ENCODE assay signal across 8 mouse cellular contexts in the genomic region with DNA sequence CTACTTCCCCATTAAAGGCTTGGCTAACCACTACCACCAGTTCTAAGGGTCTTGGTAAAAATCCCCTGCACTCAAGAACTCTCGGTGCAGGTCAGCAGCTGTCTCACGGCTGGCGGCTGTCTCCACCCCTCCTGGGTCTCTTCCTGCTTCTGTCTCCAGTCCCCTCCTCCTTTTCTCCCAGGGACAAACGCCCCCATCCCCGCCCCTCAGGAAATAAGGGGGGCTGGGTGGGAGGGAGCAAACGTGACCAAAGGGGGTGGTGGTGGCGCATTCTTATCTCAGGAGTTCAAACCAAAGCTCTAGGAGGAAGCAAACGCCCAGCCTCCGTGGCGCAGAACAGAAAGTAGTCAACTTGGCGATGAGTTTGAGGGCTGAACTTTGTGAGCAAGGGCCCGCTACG. TPM values are rescaled to one million over a fixed set of nuclear protein-coding genes. Genes with fewer than 3 reads are reported as not detected.
DNase-seq lines count a peak whose midpoint lies in the region; ATAC-seq and TF ChIP-seq lines count a peak whose summit lies in the region.

No protein-coding gene starts in this region.

- H3K27me3 ChIP-seq in intestine, embryonic 14.5 days (replicated peaks; ENCODE audit: control insufficient read depth, insufficient read depth, low read length), result peaks cover 8% of the 10 kb centered on the region; the same call in 1 of the 2 replicates
- H3K27me3 ChIP-seq in liver, postnatal 0 days (ENCODE audit: insufficient read depth, low read length), result peaks cover 6% of the 10 kb centered on the region; the same call in 1 of the 2 replicates
- H3K27me3 ChIP-seq in neural tube, embryonic 14.5 days (ENCODE audit: control insufficient read depth, insufficient read depth, low read length), result peaks cover 30% of the 10 kb centered on the region

- no peaks in the 10 kb centered on the region; the same call in 1 of the 2 replicates for H3K36me3 ChIP-seq in ES-E14 (ENCODE audit: control insufficient read depth, insufficient read depth, low read length, poor library complexity, severe bottlenecking)
- H3K36me3 ChIP-seq in intestine, embryonic 14.5 days (ENCODE audit: control insufficient read depth, insufficient read depth, low read length), result no peaks in the 10 kb centered on the region
- H3K36me3 ChIP-seq in liver, postnatal 0 days (replicated peaks; ENCODE audit: insufficient read depth, low read length), result no peaks in the 10 kb centered on the region
- H3K36me3 ChIP-seq in neural tube, embryonic 14.5 days (ENCODE audit: control insufficient read depth, insufficient read depth, low read length), result no peaks in the 10 kb centered on the region

- no peak for TF ChIP-seq POLR2A in bone marrow, adult 2 months (IDR thresholded peaks at IDR 0.05; ENCODE audit: borderline replicate concordance, control insufficient read depth, low read depth, low read length)

- TF ChIP-seq EP300 in liver, postnatal 0 days (IDR thresholded peaks at IDR 0.05; ENCODE audit: low read depth), result no peak

- H3K4me3 ChIP-seq in ES-E14 (ENCODE audit: insufficient read depth in 1 of 2, low read depth in 1 of 2, low read length in 2 of 2, poor library complexity in 1 of 2, severe bottlenecking in 1 of 2), result peak overlapping the region; percentile 68 to 85
- H3K4me3 ChIP-seq in bone marrow, adult 2 months (replicated peaks; ENCODE audit: control insufficient read depth, low read depth, low read length), result peak overlapping the region; percentile 55
- peak overlapping the region; percentile 66 for H3K4me3 ChIP-seq in intestine, embryonic 14.5 days (ENCODE audit: low read depth, low read length)
- peak overlapping the region; percentile 64 for H3K4me3 ChIP-seq in liver, postnatal 0 days (ENCODE audit: low read depth, low read length)
- H3K4me3 ChIP-seq in neural tube, embryonic 14.5 days (ENCODE audit: low read depth, low read length), result no peak overlapping the region

- H3K9ac ChIP-seq in ES-E14 (ENCODE audit: insufficient read depth, low read depth, low read length, poor library complexity, severe bottlenecking), result peak overlapping the region; percentile 79; the same call in 1 of the 2 replicates
- H3K9ac ChIP-seq in intestine, embryonic 14.5 days (ENCODE audit: low read length), result peak overlapping the region; percentile 66
- H3K9ac ChIP-seq in liver, postnatal 0 days (replicated peaks), result peak overlapping the region; percentile 46
- no peak overlapping the region for H3K9ac ChIP-seq in neural tube, embryonic 14.5 days (replicated peaks; ENCODE audit: low read depth, low read length)

- peak; percentile 61; the same call in 1 of the 2 replicates for ATAC-seq in intestine, embryonic 14.5 days (replicated peaks; ENCODE audit: low FRiP score, low TSS enrichment, low read depth)
- ATAC-seq in liver, postnatal 0 days, result peak; percentile 47
- no peak for ATAC-seq in neural tube, embryonic 14.5 days (ENCODE audit: low read depth)

- under 1% methylated on average over 13 of the region's 13 CpGs for WGBS in bone marrow, adult 2 months
- 0% methylated on average over 13 of the region's 13 CpGs for WGBS in intestine, embryonic 14.5 days
- WGBS in liver, postnatal 0 days (ENCODE audit: insufficient replicate concordance), result under 1% methylated on average over 13 of the region's 13 CpGs
- 1% methylated on average over 13 of the region's 13 CpGs for WGBS in neural tube, embryonic 14.5 days

- in situ Hi-C loops in ES-E14 (cut with MboI; ENCODE audit: low sequenced_read_pairs in 2 of 2, unreplicated experiment in 2 of 2), result no loop called here

- peak overlapping the region; percentile 94 for H3K4me2 ChIP-seq in intestine, embryonic 14.5 days (ENCODE audit: low read length)
- peak overlapping the region; percentile 98 for H3K4me2 ChIP-seq in liver, postnatal 0 days (ENCODE audit: low read depth, low read length)
- peak overlapping the region; percentile 80; the same call in 1 of the 2 replicates for H3K4me2 ChIP-seq in neural tube, embryonic 14.5 days (ENCODE audit: low read depth, low read length)

- H3K4me1 ChIP-seq in ES-E14 (ENCODE audit: control insufficient read depth in 2 of 2, insufficient read depth in 2 of 2, low read length in 2 of 2, poor library complexity in 1 of 2), result peaks cover 4 to 43% of the 10 kb centered on the region in 2 experiments; a peak in 3 of 4 replicates
- 0 out of 2 replicates have a peak, but pooled peaks cover 2% of the 10 kb centered on the region for H3K4me1 ChIP-seq in bone marrow, adult 2 months (ENCODE audit: control insufficient read depth, insufficient read depth, low read length)
- H3K4me1 ChIP-seq in intestine, embryonic 14.5 days (replicated peaks; ENCODE audit: control insufficient read depth, insufficient read depth, low read length), result peaks cover 19% of the 10 kb centered on the region
- peaks cover 16% of the 10 kb centered on the region for H3K4me1 ChIP-seq in liver, postnatal 0 days (ENCODE audit: insufficient read depth)
- H3K4me1 ChIP-seq in neural tube, embryonic 14.5 days (ENCODE audit: control insufficient read depth, insufficient read depth, low read length), result peaks cover 6% of the 10 kb centered on the region; the same call in 1 of the 2 replicates

- TF ChIP-seq CTCF in bone marrow, adult 2 months (IDR thresholded peaks at IDR 0.05; ENCODE audit: control insufficient read depth, insufficient read depth, low read length), result no peak
- no peak for TF ChIP-seq CTCF in liver, postnatal 0 days (IDR thresholded peaks at IDR 0.05; ENCODE audit: low read depth)

- DNase-seq in ES-E14 (ENCODE audit: low read depth, low spot score), result no peak
- DNase-seq in gastrocnemius, postnatal 25 days, result peak; percentile 79
- peak; percentile 87 for DNase-seq in intestine, embryonic 14.5 days (ENCODE audit: low spot score)
- peak; percentile 75 for DNase-seq in liver, postnatal 0 days
- DNase-seq in cerebellum, adult 11 months, result no peak
- DNase-seq in cerebellum, adult 8-10 months, result no peak

- H3K9me3 ChIP-seq in ES-E14 (ENCODE audit: control insufficient read depth, insufficient read depth, low read depth, low read length), result no peaks in the 10 kb centered on the region
- no peaks in the 10 kb centered on the region for H3K9me3 ChIP-seq in intestine, embryonic 14.5 days (ENCODE audit: control insufficient read depth, low read length)
- H3K9me3 ChIP-seq in liver, postnatal 0 days (ENCODE audit: low read length), result no peaks in the 10 kb centered on the region
- H3K9me3 ChIP-seq in neural tube, embryonic 14.5 days (ENCODE audit: control insufficient read depth, low read length), result no peaks in the 10 kb centered on the region

- peak overlapping the region; percentile 93 for H3K27ac ChIP-seq in ES-E14 (ENCODE audit: insufficient read depth, low read depth, low read length, poor library complexity, severe bottlenecking)
- H3K27ac ChIP-seq in bone marrow, adult 2 months (ENCODE audit: control insufficient read depth, insufficient read depth, low read depth, low read length, poor library complexity), result peak overlapping the region; percentile 83; the same call in 1 of the 2 replicates
- peak overlapping the region; percentile 90 for H3K27ac ChIP-seq in intestine, embryonic 14.5 days (ENCODE audit: low read depth)
- peak overlapping the region; percentile 84 for H3K27ac ChIP-seq in liver, postnatal 0 days (ENCODE audit: low read depth)
- H3K27ac ChIP-seq in neural tube, embryonic 14.5 days (ENCODE audit: low read depth, low read length), result peak overlapping the region; percentile 52

TF ChIP-seq in ES-E14, 5 proteins besides CTCF, POLR2A, EP300 and RAD21:
- TF ChIP-seq HCFC1 (IDR thresholded peaks at IDR 0.05; ENCODE audit: borderline replicate concordance, insufficient read depth, low read length) (0 out of 2 replicates have a peak, but pooled peaks have one; percentile 23), ZC3H11A (IDR thresholded peaks at IDR 0.05; ENCODE audit: borderline replicate concordance, low read depth, low read length) (no peak), CHD2 (IDR thresholded peaks at IDR 0.05; ENCODE audit: low read depth, low read length) (no peak)

RNA-seq across cellular contexts. Expression of a gene that starts 0.9 kb away (rescaled TPM):
- total RNA-seq in ES-E14 (2012; rRNA removed), result 44.1 and 74.5 TPM in 2 replicates
- 10.8 and 12.5 TPM in 2 replicates for polyA plus RNA-seq in bone marrow, adult 2 months (2011; ENCODE audit: insufficient read depth, insufficient read length, low replicate concordance, missing spikeins)
- 1 to 10 TPM; 1.6 to 2.4 TPM for total RNA-seq in gastrocnemius, postnatal 25 days (2021)
- 14.2 and 16.5 TPM in 2 replicates for polyA plus RNA-seq in intestine, embryonic 14.5 days (2014; fragmentation: Nextera tagmentation; extraction: Ambion mirVana)
- polyA plus RNA-seq in liver, postnatal 0 days (2015; fragmentation: Nextera tagmentation; extraction: Ambion mirVana), result 0.36 and 0.45 TPM in 2 replicates
- 0.50 and 1.8 TPM in 2 replicates for polyA plus RNA-seq in neural tube, embryonic 14.5 days (2014; fragmentation: Nextera tagmentation; extraction: Ambion mirVana)

RNA-seq across cellular contexts. Expression of a gene that starts 27.4 kb away (rescaled TPM):
- 36.4 and 53.2 TPM in 2 replicates for total RNA-seq in ES-E14 (2012; rRNA removed)
- polyA plus RNA-seq in bone marrow, adult 2 months (2011; ENCODE audit: insufficient read depth, insufficient read length, low replicate concordance, missing spikeins), result 34.2 and 56.8 TPM in 2 replicates
- total RNA-seq in gastrocnemius, postnatal 25 days (2021), result 10 to 100 TPM; 16.9 to 21.0 TPM
- 10.1 and 11.2 TPM in 2 replicates for polyA plus RNA-seq in intestine, embryonic 14.5 days (2014; fragmentation: Nextera tagmentation; extraction: Ambion mirVana)
- 2.7 and 2.9 TPM in 2 replicates for polyA plus RNA-seq in liver, postnatal 0 days (2015; fragmentation: Nextera tagmentation; extraction: Ambion mirVana)
- polyA plus RNA-seq in neural tube, embryonic 14.5 days (2014; fragmentation: Nextera tagmentation; extraction: Ambion mirVana), result 4.6 and 5.3 TPM in 2 replicates

Comparison
In these comparisons a context has a peak if more than half of its experiments do, and no peak if none do; other contexts are left out.
1. DNase-seq: peak in gastrocnemius, postnatal 25 days (single experiment), intestine, embryonic 14.5 days (single experiment) and liver, postnatal 0 days (single experiment); none in ES-E14 (single experiment), cerebellum, adult 11 months (single experiment) and cerebellum, adult 8-10 months (single experiment).
2. Peak in every context shown above with its lines, with median percentiles within 50 percentile points of each other: H3K27ac ChIP-seq and H3K4me2 ChIP-seq.